ENCODE assay signal across 13 mouse cellular contexts in the genomic region with DNA sequence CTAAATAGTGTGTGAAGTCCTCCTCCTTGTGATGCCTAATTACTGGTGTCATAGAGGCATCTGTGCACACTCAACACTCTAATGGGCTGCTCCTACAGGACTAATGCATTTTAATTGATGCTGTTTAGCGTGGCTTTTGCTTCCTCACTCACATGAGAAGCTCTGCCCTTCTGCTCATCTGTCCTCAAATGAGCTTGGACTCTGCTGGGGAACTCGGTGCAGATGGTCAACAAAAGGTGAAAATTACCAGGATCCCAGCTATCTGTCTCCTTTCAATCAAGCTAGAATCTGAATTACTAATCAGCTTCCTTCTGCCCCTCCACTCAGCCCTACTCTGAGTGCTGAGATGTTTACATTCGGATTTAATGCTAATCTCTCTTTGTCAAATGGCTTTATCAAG.
DNase-seq lines count a peak whose midpoint lies in the region; ATAC-seq and TF ChIP-seq lines count a peak whose summit lies in the region.
"Had no signal": no experiment of that assay in that cellular context is flagged by ENCODE, and none has a peak within 500 bp of the region (broad histone marks: within the 10 kb centered on the region; RNA-seq: fewer than 3 reads in every experiment).

No protein-coding gene starts in this region.

- no peaks in the 10 kb centered on the region for H3K9me3 ChIP-seq in stomach, embryonic 14.5 days (ENCODE audit: control insufficient read depth, low read depth, low read length)
- H3K9me3 ChIP-seq in stomach, postnatal 0 days (ENCODE audit: control insufficient read depth, low read length) = no peaks in the 10 kb centered on the region
- H3K9me3 ChIP-seq in forebrain, postnatal 0 days (ENCODE audit: low read length) = no peaks in the 10 kb centered on the region
- H3K9me3 ChIP-seq in midbrain, embryonic 12.5 days = no peaks in the 10 kb centered on the region
- H3K9me3 ChIP-seq: heart, embryonic 13.5 days; kidney, embryonic 15.5 days; liver, embryonic 12.5 days had no signal

- H3K4me1 ChIP-seq in stomach, embryonic 14.5 days (ENCODE audit: control insufficient read depth, insufficient read depth, low read length) = no peaks in the 10 kb centered on the region
- no peaks in the 10 kb centered on the region for H3K4me1 ChIP-seq in stomach, postnatal 0 days (replicated peaks; ENCODE audit: control insufficient read depth, insufficient read depth)
- H3K4me1 ChIP-seq in forebrain, postnatal 0 days (ENCODE audit: insufficient read depth) = peaks cover 11% of the 10 kb centered on the region
- 0 out of 2 replicates have a peak, but pooled peaks cover 11% of the 10 kb centered on the region for H3K4me1 ChIP-seq in midbrain, embryonic 12.5 days
- H3K4me1 ChIP-seq in thymus, adult 2 months (replicated peaks; ENCODE audit: control insufficient read depth, insufficient read depth, low read length) = no peaks in the 10 kb centered on the region
- H3K4me1 ChIP-seq: heart, embryonic 13.5 days; kidney, embryonic 15.5 days; liver, embryonic 12.5 days; megakaryocyte, embryonic 14.5 days had no signal

- no peak for TF ChIP-seq POLR2A in thymus, adult 2 months (IDR thresholded peaks at IDR 0.05; ENCODE audit: control insufficient read depth, extremely low read depth, insufficient read depth, low read length, poor library complexity)

- WGBS in stomach, embryonic 14.5 days = 6% methylated on average over 3 of the region's 3 CpGs
- 10% methylated on average over 3 of the region's 3 CpGs for WGBS in stomach, postnatal 0 days
- WGBS in forebrain, postnatal 0 days = 7% methylated on average over 3 of the region's 3 CpGs
- 14% methylated on average over 3 of the region's 3 CpGs for WGBS in midbrain, embryonic 12.5 days
- 49% methylated on average over 3 of the region's 3 CpGs for WGBS in thymus, adult 2 months

- no peak overlapping the region for H3K4me3 ChIP-seq in stomach, embryonic 14.5 days (ENCODE audit: low read depth, low read length)
- H3K4me3 ChIP-seq in stomach, postnatal 0 days (ENCODE audit: low read depth, low read length) = no peak overlapping the region
- H3K4me3 ChIP-seq in forebrain, postnatal 0 days (ENCODE audit: low read depth, low read length) = no peak overlapping the region
- no peak overlapping the region for H3K4me3 ChIP-seq in midbrain, embryonic 12.5 days
- H3K4me3 ChIP-seq in thymus, adult 2 months (ENCODE audit: control insufficient read depth, insufficient read depth, low read length) = no peak overlapping the region
- H3K4me3 ChIP-seq: heart, embryonic 13.5 days; kidney, embryonic 15.5 days; liver, embryonic 12.5 days; megakaryocyte, embryonic 14.5 days had no signal

- H3K4me2 ChIP-seq in stomach, embryonic 14.5 days (replicated peaks; ENCODE audit: low read depth, low read length) = no peak overlapping the region
- H3K4me2 ChIP-seq in stomach, postnatal 0 days (replicated peaks; ENCODE audit: low read depth) = no peak overlapping the region
- no peak overlapping the region for H3K4me2 ChIP-seq in forebrain, postnatal 0 days (ENCODE audit: low read depth)
- H3K4me2 ChIP-seq in midbrain, embryonic 12.5 days (replicated peaks) = no peak overlapping the region
- H3K4me2 ChIP-seq: heart, embryonic 13.5 days; kidney, embryonic 15.5 days; liver, embryonic 12.5 days had no signal

- no peaks in the 10 kb centered on the region for H3K36me3 ChIP-seq in stomach, embryonic 14.5 days (ENCODE audit: control insufficient read depth, insufficient read depth, low read length)
- H3K36me3 ChIP-seq in stomach, postnatal 0 days (ENCODE audit: control insufficient read depth, insufficient read depth, low read length) = no peaks in the 10 kb centered on the region
- H3K36me3 ChIP-seq in forebrain, postnatal 0 days (ENCODE audit: insufficient read depth) = no peaks in the 10 kb centered on the region
- no peaks in the 10 kb centered on the region for H3K36me3 ChIP-seq in midbrain, embryonic 12.5 days
- no peaks in the 10 kb centered on the region for H3K36me3 ChIP-seq in thymus, adult 2 months (ENCODE audit: control insufficient read depth, insufficient read depth, low read length)
- H3K36me3 ChIP-seq: heart, embryonic 13.5 days; kidney, embryonic 15.5 days; liver, embryonic 12.5 days had no signal

- DNase-seq in stomach, postnatal 0 days (ENCODE audit: low spot score) = no peak
- no peak for DNase-seq in forebrain, postnatal 0 days
- DNase-seq in left cerebral cortex, adult 18-20 months (ENCODE audit: low spot score in 2 of 2) = no peak
- no peak for DNase-seq in thymus, adult 2 months
- DNase-seq in spleen, adult 12 weeks (ENCODE audit: low spot score) = no peak
- DNase-seq: cerebellum, adult 11 months had no signal

- TF ChIP-seq CTCF in stomach, postnatal 0 days (IDR thresholded peaks at IDR 0.05; ENCODE audit: low read depth) = no peak
- no peak for TF ChIP-seq CTCF in forebrain, postnatal 0 days (IDR thresholded peaks at IDR 0.05; ENCODE audit: low read depth)
- TF ChIP-seq CTCF in thymus, adult 2 months (IDR thresholded peaks at IDR 0.05; ENCODE audit: borderline replicate concordance, control insufficient read depth, extremely low read depth, insufficient read depth, low read length, poor library complexity) = no peak

- H3K9ac ChIP-seq in stomach, embryonic 14.5 days (replicated peaks; ENCODE audit: low read depth, low read length) = no peak overlapping the region
- no peak overlapping the region for H3K9ac ChIP-seq in stomach, postnatal 0 days (ENCODE audit: low read length)
- no peak overlapping the region for H3K9ac ChIP-seq in forebrain, postnatal 0 days
- H3K9ac ChIP-seq in midbrain, embryonic 12.5 days (replicated peaks) = no peak overlapping the region
- H3K9ac ChIP-seq: heart, embryonic 13.5 days; kidney, embryonic 15.5 days; liver, embryonic 12.5 days had no signal

- H3K27ac ChIP-seq in stomach, embryonic 14.5 days (ENCODE audit: low read length) = no peak overlapping the region
- no peak overlapping the region for H3K27ac ChIP-seq in stomach, postnatal 0 days (replicated peaks)
- H3K27ac ChIP-seq in forebrain, postnatal 0 days (ENCODE audit: low read depth, low read length) = no peak overlapping the region
- peak overlapping the region; percentile 43; the same call in 1 of the 2 replicates for H3K27ac ChIP-seq in midbrain, embryonic 12.5 days (replicated peaks)
- no peak overlapping the region for H3K27ac ChIP-seq in thymus, adult 2 months (ENCODE audit: control insufficient read depth, insufficient read depth, low read length)
- H3K27ac ChIP-seq: heart, embryonic 13.5 days; kidney, embryonic 15.5 days; liver, embryonic 12.5 days had no signal

- no peaks in the 10 kb centered on the region for H3K27me3 ChIP-seq in stomach, embryonic 14.5 days (ENCODE audit: control insufficient read depth, insufficient read depth, low read length)
- no peaks in the 10 kb centered on the region for H3K27me3 ChIP-seq in stomach, postnatal 0 days (ENCODE audit: control insufficient read depth, insufficient read depth, low read length)
- no peaks in the 10 kb centered on the region for H3K27me3 ChIP-seq in forebrain, postnatal 0 days (ENCODE audit: insufficient read depth, low read length)
- H3K27me3 ChIP-seq in midbrain, embryonic 12.5 days = no peaks in the 10 kb centered on the region
- H3K27me3 ChIP-seq in thymus, adult 2 months (ENCODE audit: control insufficient read depth, insufficient read depth, low read length) = no peaks in the 10 kb centered on the region
- H3K27me3 ChIP-seq: heart, embryonic 13.5 days; kidney, embryonic 15.5 days; liver, embryonic 12.5 days; megakaryocyte, embryonic 14.5 days had no signal

- 0 out of 2 replicates have a peak, but pooled peaks have one; percentile 37 for ATAC-seq in stomach, embryonic 14.5 days (ENCODE audit: insufficient number of reproducible peaks, insufficient read depth, low FRiP score, low read depth)
- no peak for ATAC-seq in stomach, postnatal 0 days (ENCODE audit: low FRiP score, low TSS enrichment)
- peak; percentile 36; the same call in 1 of the 2 replicates for ATAC-seq in forebrain, postnatal 0 days
- peak; percentile 87 for ATAC-seq in midbrain, embryonic 12.5 days (ENCODE audit: low FRiP score, low read depth)
- ATAC-seq: liver, embryonic 12.5 days; lung, postnatal 0 days had no signal

- no peak for TF ChIP-seq EP300 in stomach, postnatal 0 days (optimal IDR thresholded peaks at IDR 0.05)
